Mouse (Mus musculus) adrenal gland, postnatal 4 days (tissue): Measurements from ENCODE around the gene Clpb. TPM values are rescaled to one million over a fixed set of nuclear protein-coding genes. Genes with fewer than 3 reads are reported as not detected.

ENCODE experiments used
- DNase-seq, 2 experiments: peaks; one replicate each; pipeline ENCODE4 v3.0.0; 2021 to 2022; ENCODE audit warnings: low spot score in 2 of 2, mixed read lengths in 2 of 2
- total RNA-seq, 2 experiments: library from RNA; stranded (reverse); gene quantifications; 2 replicates each; pipeline ENCODE4 v1.2.3; 2021

Gene Clpb
- total RNA-seq, 2 experiments from 2014 or later = 47.3 to 51.0 TPM

- no peak for DNase-seq
These were observed 8.3 kb downstream of the Clpb start for GRCm38 (mm10) chr7:101671601-101672280.

GRCm38 (mm10) chr7:101673497-101673896 is 10.1 kb downstream of the Clpb start:
- DNase-seq = no peak

GRCm38 (mm10) chr7:101676033-101676761 is 12.8 kb downstream of the Clpb start:
- DNase-seq = no peak

GRCm38 (mm10) chr7:101676762-101677308 is 13.4 kb downstream of the Clpb start:
- no peak for DNase-seq

GRCm38 (mm10) chr7:101679591-101679990 is 16.2 kb downstream of the Clpb start:
- DNase-seq = peak; percentile 52 to 69

GRCm38 (mm10) chr7:101680961-101681360 is 17.5 kb downstream of the Clpb start:
- no peak for DNase-seq

- DNase-seq = no peak
These were observed 18.2 kb downstream of the Clpb start for GRCm38 (mm10) chr7:101681565-101682071.

- DNase-seq = no peak
These were observed 19.5 kb downstream of the Clpb start for GRCm38 (mm10) chr7:101682886-101683285.

GRCm38 (mm10) chr7:101683976-101684630 is 20.7 kb downstream of the Clpb start:
- DNase-seq = no peak

GRCm38 (mm10) chr7:101684671-101685070 is 21.2 kb downstream of the Clpb start:
- no peak for DNase-seq

- no peak for DNase-seq
These were observed 23.7 kb downstream of the Clpb start for GRCm38 (mm10) chr7:101687144-101687543.

GRCm38 (mm10) chr7:101690471-101690870 is 27.0 kb downstream of the Clpb start:
- DNase-seq = no peak

GRCm38 (mm10) chr7:101691863-101692262 is 28.4 kb downstream of the Clpb start:
- DNase-seq = no peak

GRCm38 (mm10) chr7:101692446-101692845 is 29.0 kb downstream of the Clpb start:
- no peak for DNase-seq

GRCm38 (mm10) chr7:101695483-101695882 is 32.0 kb downstream of the Clpb start:
- DNase-seq = no peak

GRCm38 (mm10) chr7:101696931-101697723 is 33.7 kb downstream of the Clpb start:
- DNase-seq = no peak

GRCm38 (mm10) chr7:101700296-101700695 is 36.9 kb downstream of the Clpb start:
- no peak for DNase-seq

- no peak for DNase-seq
These were observed 39.3 kb downstream of the Clpb start for GRCm38 (mm10) chr7:101702706-101703105.

GRCm38 (mm10) chr7:101709586-101709985 is 46.2 kb downstream of the Clpb start:
- DNase-seq = no peak

GRCm38 (mm10) chr7:101710236-101710635 is 46.8 kb downstream of the Clpb start:
- DNase-seq = no peak
